Mouse (Mus musculus) fibroblast of lung, adult 2 months (primary cell): ENCODE measurements around the gene Foxn3.

Source experiments
- DNase-seq: peaks from one replicate; pipeline ENCODE4 v3.0.0-alpha.2; 2011; ENCODE audit warnings: low read depth

The Foxn3 gene

DNA sequence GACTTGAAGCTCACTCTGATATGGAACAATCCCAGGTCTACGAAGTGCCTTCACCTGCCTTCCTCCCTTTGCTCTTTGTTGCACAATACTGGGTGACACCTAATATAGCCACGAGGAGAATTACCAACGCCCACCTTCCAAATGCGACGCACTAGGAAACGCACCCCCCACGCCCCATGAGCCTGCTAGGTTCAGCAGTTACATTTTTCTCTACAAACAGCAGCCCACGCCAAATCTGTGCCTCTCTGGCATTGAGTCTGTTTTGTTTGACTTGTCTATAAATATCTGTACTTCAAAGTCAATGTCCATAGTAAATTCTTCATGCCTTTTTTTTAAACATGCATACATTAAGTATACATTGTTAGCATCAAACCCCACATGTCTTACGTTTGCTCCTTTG, 145.5 kb downstream of the Foxn3 start:
- no peak for DNase-seq

DNA sequence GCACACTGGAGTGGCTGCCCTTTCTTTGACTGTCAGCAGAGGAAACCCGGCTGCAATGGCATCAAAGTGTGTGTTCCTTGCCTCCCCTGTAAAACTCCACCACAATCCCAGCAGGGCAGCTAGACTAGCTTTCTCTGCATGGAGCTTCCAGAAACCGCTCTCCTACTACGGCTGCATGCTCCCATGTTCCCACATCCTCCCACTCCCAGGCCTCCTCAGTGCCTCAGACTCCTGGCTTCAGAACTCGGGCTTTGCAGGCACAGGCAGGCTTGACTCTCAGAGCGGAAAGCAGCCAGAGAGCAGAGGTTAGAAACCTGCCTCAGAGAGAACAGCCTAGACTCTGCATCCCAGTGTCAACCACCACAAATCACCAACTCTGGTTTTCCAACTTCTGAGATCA, 147.8 kb downstream of the Foxn3 start:
- no peak for DNase-seq

DNA sequence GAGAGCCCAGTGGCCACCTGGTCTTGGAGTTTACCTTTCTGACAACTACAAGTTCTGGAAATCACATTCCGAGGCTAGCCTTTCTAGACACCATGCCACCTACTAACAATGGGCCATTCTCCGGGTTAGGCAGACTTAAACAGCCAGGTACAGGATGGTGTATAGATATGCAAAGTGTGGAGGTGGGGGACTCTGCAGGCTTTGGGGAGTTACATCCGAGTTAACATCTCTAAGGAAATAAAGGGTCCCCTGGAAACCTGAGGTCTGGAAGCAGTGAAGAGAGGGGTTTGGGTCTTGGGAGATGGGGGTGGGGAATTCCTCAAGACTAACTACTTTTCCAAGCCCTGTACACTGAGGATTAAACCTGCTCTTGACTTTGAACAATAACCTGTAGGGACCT, 150.9 kb downstream of the Foxn3 start:
- no peak for DNase-seq

DNA sequence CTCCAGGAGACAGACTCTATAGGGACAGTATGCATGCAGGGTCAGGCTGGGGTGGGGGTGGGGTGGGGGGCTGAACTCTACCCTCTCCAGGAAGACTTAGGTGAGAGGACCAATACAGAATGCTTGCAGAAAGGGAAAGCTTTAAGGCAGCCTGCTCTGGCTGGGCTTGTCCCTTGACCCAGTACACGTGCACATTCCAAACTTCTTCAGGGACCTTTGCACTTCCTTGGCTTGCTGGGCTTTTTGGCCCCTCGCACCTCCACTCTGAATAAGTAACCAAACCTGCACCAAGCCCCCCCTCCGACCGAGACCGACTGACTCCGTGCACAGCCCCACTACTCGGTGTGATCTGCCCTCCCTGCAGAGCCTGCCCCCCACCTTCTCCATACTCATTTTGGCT, 151.3 kb downstream of the Foxn3 start:
- DNase-seq, result no peak

DNA sequence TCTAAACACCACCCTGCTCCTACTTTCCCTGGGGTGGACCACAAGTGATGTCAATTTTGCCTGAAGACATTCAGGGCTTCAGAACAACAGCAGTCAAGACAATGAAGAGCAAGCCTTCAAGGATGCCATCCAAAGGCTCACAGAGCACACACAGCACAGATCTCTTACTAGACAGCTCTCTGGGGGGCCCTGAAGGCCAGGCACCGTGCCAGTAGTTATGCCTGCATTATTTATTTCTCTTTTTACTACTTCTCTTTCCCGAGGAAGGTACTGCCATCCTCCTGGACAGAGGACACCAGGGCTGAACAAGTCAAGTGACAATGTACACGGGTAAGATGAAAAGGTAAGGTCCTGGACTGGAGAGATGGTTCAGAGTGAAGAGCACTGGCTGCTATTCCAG, 154.7 kb downstream of the Foxn3 start:
- DNase-seq, result no peak

DNA sequence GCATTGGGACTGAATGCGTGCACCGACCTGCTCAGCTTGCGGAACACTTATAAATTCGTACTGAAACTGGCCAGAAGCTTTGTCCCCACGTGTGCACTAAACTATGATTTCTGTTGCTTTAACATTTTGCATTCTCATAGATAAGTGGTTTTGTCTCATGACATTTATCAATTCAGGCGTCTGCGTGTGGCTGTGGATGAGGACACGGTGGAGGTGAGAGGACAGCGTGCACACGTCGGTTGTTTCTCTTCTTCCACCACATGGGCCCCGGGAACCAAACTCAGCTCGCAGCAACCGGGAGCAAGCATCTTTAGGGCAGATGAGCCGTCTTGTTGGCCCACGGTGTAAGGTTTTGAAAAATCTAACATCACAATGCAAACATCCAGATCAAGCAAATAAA, 155.3 kb downstream of the Foxn3 start:
- no peak for DNase-seq

DNA sequence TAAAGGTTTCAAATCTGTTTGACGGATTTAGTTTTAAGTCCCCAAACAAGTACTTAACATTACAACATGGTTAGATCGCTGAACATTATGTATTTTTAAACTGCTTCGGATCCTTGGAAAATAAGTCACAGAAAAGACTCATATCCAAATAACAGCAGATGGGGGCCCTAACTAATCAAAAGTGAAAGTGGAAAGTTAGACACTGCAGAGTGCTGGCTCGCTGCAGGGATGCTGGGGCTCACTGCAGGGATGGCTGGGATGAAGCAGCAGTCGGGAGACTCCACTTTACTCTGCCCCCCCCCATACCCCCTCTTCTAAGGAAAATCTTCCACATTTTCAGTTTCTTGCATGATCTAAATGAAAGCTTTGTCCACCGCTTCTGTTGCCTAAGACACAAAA, 156.1 kb downstream of the Foxn3 start:
- no peak for DNase-seq

DNA sequence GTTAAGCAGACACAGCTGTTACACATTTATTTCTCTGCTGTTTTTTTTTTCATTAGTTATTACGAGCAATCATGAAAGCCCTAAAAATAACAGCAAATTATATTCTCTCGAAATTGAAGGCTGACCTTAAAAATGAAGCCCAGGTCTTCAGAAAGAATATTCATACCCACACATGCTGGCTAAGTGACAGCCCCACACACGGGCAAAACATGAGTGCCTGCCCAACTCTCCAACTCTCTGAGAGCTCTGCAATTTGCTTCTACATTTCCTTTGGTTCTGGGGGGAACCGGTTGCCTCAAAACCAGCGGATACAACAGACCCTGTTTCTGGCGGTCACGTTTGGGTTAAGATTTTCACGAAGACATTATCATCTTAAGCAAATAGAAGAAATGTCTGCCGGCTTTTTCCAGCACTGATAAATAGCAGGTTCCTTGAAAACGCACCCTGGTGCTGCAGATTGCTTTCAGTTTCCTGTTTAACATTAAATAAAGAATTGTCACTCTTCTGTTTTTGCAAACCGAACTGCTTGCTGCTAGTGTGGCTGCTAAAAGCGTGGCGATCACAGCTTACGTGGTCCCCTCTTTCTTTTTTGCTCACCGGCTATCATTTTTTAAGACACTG, 156.6 kb downstream of the Foxn3 start:
- DNase-seq, result no peak

DNA sequence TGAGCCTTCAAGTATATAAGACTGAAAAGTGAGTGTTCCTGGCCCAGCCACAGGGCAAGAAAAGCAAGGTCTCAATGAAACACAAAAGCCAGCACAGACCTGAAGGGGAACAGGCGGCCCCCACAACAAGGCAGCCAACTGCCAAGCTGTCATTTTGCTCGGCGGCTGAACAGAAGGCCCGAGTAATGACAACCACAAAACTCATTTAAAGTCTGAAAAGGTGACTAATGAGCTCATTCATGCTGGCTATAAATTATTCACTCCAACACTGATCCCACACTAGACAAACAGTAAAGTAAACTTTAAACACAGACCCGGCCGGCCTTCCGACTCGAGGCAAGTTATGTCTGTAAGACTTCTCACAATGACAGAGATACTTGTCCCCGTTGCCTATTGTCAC, 157.1 kb downstream of the Foxn3 start:
- DNase-seq, result no peak

DNA sequence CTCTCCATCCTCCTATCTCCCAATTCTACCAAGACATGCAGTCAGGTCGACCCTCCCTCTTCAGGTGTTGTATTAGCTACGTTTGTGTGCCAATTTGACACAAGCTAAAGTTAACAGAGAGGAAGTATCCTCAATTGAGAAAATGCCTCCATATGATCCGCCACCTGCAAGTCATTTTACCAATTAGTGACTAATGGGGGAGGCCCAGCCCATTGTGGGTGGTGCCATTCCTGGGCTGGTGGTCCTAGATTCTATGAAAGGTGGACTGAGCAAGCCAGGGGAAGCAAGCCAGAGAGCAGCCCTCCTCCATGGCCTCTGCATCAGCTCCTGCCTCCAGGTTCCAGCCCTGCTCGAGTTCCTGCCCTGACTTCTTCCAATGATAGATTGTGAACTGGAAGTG, 158.0 kb downstream of the Foxn3 start:
- DNase-seq, result no peak

DNA sequence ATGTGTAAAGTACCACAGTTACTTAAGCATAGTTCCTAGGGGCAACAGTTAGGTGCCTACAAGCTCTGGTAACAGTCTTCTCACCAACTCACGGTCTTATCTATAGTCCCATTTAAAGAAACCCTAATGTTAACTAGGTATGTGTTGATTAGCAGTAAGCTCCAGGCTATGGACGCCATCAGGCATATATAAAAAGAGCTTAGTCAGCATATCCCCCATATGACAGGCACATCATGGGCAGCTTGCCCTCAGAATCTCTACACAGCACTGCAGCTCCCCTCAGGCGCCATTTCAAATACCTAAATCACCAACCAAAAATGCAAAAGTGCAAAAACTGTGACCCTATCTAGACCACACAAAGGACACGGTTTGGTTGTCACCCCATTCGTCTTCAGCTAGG, 160.4 kb downstream of the Foxn3 start:
- no peak for DNase-seq

DNA sequence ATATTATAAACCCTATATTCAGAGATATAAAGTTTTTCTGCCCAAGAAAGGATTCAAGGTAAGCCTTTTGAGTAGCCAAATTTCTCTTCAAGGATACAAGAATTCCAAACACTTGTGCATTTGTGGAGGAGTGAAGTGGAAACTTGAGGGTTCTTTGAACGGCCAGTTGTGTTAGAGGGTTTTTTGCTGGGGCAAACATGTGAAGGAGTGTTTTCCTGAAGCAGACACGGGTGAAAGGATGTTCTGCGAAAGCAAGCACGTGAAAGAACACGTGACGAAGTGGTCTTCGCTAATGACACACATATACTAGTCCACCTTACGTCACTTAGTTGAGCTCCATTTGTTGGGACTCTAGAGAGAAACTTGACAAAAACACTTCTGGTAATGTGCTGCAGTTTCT, 162.5 kb downstream of the Foxn3 start:
- DNase-seq, result no peak

DNA sequence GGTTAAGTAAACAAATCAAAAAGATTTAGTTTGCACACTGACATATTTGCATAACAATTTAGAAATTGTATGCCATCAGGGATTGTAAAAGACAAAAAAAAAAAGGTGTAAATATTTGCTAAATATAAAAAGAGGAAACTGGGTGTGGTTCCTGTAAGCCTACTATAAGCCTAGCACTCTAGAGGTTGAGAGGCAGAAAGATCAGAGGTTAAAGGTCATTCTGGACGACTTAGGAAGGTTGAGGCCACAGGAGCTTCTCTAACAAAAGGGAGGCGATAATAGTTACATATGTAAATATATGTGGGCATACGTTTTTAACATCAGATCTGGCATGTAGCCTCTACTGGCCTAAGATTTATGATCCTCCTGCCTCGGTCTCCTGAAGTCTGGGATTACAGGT, 163.8 kb downstream of the Foxn3 start:
- DNase-seq, result no peak

DNA sequence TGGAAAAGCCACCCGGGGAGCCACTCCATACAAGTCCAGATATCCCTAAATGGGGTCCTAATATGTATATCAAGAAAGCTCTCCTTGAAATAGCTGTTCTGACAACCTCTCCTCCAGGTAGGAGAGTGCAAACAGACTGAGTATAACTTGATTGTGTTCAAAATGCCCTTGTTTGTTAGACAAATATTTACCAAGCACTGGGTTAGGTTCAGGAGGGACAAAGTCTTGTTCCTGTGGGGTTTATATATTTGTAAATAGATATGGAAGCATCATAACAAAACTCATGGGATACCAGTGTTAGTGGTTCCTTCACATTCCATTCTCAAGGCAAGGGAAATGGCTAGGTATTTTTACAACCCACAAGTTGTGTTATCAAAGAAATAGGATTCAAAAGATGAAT, 166.9 kb downstream of the Foxn3 start:
- no peak for DNase-seq

DNA sequence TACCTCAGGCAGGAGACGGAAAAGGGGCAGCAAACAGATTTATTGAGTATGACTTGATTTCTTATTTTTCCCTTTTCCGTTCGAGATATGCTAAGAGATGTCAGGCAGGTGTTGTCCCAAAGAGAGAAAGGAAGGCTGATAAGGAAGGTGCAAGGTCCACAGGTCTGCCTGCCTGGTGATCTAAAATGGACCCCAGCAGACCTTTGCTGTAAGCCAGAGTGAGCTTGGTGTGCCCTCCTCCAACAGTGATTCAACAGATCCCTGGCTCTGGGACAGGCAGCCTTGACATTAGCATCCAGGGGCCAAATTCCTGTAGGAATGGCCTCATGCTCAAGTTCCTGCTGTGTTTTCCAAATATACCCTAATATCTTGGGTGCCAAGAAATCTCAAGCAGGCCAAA, 168.3 kb downstream of the Foxn3 start:
- no peak for DNase-seq

DNA sequence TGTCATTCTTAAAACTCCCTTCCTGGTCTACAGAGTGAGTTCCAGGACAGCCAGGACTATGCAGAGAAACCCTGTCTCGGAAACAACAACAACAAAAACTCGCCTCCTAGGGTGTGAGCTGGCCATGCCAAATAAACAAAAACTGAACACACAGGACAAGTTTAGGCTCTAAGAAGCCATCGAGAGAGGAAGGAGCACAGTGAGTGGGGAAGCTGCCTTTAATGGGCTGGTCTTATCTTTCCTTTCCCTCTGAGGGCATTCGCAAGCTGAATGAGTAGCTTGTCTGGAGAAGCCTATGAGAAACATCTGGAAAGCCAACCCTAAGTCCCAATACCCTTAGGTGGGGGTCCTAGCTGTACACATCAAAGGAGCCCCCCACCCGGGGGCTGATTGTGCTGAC, 168.7 kb downstream of the Foxn3 start:
- DNase-seq, result no peak

DNA sequence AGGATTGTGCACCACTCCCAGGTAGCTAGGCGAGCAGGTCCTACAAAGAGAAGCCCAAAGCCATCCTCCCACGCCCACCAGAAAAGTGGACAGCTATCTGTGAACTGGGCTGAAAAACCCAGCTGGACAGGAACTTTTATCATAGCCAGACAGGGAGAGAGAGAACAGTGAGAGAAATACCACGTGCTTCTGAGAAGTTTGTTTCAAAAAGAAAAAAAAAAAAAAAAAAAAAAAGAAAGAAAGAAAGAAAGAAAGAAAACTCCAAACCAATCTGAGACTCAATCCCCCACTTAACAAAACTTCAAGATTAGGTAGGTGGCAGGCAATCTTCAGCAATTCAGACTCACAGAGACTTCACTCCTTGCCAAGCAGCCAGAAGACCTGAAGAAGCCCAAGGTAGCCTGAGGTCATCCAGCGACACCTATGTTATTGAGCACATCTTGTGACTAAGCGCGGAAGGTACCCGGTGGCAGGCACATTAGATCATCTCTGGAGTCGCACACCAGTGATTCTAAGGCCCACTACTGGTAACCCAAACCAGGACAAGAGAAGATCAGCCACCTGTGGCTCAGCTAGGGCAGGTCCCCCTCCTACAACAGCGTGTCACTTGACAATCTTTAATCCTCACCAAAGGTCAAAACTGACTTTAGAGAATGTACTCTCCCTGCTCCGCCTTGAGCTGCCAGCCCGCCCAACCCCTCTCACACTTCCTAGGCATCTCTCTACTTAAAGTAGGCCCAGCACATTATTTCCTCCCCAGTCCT, 169.3 kb downstream of the Foxn3 start:
- no peak for DNase-seq

DNA sequence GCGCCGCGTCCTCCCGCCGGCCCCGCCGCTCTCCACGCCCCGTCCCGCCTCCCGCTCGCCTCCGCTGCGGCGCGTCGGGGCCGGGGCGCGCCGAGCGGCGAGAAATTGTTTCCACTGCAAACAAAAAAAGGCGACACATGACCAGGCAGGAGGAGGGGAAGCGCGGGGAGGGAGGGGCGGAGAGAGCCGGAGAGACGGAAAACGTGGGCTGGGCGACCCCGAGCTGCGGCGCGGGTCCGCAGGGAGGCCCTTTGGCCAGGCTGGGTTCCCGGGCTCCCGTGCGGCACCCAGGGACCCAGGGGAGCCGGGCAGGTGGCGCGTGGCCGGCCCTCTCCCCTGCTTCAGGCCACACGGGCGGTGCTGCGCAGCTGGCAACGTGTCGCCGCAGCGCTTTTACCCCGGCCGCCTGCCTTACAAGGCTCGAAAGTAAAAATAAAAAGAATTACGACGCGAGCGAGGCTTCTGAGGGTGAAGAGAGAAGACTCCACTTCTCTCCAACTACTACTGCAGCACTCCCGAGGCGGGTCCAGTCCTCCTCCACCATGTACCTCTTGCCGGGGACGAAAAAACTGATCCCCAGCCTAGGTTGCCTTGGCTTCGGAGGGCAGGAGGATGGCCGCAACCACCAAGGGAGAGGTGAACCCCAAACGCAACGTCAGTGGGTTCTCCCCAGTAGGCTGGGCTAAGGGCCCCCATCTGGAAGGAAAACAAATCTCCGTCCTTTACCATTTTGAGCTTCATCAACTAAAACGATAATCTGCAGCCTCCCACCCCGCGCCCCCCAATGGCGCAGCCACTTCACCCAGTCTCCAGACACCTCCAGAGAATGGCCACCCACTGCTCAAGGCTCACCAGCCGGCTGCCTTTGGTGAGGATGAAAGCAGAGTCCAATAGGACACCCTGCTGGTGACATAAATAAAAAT, 170.2 kb downstream of the Foxn3 start:
- no peak for DNase-seq

DNA sequence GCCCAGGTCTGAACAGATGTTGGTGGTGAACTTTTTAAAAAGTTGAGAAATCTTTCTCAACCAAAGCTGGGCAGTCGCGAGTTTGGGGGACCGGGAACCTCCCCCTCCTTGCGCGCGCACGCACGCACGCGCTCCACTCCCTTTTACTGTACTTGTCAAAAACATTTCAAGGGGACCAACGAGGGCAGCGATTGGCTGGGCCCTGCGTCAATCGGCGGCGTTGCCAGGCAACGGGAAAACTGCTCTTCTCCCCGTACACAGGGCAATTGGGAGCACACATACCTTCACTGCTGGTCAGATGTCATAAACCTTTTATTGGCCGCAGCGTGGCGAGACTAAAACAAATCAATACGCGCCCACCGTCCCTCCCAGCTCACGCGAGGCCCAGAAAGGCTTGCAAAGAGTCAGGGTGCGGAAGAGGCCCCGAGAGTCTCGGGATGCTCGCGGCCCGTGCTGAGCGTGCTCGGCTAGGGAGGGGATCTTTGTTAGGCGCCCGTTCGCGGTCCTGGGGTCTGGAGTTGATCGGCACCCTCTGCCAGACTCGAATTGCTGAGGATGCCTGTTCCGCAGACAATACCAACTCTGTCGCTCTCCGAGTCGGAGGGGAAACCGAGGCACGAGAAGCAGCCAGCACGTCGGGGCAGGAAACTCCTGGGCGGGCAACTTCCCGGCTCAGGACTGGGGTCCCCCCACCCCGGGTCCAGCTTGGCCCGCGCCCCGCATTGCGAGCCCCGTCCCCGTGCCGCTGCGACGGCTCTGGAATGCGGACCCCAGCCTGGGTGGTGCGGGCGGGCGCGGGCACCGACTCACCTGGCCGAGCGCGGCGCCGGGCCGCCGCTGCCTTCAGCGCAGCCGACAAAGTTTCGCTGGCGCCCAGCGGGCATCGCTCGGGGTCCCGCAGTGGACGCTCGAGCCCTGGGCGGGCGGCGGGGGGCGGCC, 171.2 kb downstream of the Foxn3 start:
- DNase-seq, result peak; percentile 99

DNA sequence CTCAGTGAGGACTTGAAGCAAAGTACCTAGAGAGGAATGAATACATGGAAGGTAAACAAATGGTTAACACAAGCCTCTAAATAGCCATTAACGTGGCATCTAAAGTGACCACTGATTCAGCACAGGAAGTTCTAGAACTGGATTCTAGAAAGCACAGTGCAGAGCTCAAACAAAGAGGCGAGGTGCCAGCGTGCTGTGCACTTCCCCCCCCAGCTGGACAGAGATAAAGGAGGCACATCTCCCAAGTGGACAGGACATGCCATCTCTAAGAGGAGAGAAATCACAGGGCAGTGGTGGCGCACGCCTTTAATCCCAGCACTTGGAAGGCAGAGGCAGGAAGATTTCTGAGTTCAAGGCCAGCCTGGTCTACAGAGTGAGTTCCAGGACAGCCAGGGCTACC, 173.0 kb downstream of the Foxn3 start:
- no peak for DNase-seq

DNA sequence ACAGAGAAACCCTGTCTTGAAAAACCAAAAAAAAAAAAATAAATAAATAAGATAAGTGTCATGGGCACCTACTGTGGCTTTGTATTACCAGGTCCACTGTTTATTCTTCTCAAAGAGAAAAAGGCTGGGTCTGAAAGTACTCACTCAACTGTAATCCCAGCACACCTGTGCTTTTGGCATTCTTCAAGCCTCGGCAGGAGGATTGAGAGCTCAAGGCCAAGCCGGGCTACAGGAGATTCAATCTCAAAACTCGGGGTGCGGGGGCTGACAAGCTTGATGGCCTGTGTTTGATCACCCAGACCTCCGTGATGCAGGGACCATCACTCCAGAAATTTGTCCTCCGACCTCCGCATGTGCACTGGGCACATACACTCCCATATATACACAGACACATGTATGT, 174.1 kb downstream of the Foxn3 start:
- DNase-seq, result no peak
